Mouse (Mus musculus): ENCODE results near the gene Cmss1. TPM values are rescaled to one million over a fixed set of nuclear protein-coding genes. Genes with fewer than 3 reads are reported as not detected.

The Cmss1 gene
- polyA plus RNA-seq, 1 experiment, result 18.8 TPM

DNA sequence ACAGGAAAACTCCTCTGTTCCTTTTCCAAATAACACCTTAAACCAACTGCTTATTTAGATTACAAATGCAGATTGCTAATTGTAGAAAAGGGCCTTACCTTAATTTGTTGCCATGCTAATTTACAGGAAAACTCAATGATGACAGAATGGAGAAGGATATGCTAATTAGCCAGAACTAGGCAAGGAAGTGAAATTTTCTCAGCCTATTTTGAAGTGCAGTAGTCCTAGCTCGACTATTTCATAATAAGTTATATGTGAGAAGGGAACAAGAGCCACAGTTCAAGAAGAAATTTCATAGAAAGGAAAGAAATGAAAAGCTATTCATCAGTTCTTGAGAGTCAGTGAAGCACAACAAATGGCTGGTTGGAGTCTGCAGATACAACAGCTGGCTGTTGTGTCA, 60.3 kb downstream of the Cmss1 start:
- TF ChIP-seq CTCF (IDR thresholded peaks at IDR 0.05; ENCODE audit: control insufficient read depth, insufficient read depth, low read length) (no peak), POLR2A (IDR thresholded peaks at IDR 0.05; ENCODE audit: borderline replicate concordance, control insufficient read depth, low read depth, low read length) (no peak)
- 4% methylated on average over 1 of the region's 1 CpGs for WGBS
- Histone ChIP-seq H3K27ac (ENCODE audit: control insufficient read depth, insufficient read depth, low read depth, low read length, poor library complexity) (no peak overlapping the region), H3K4me3 (replicated peaks; ENCODE audit: control insufficient read depth, low read depth, low read length) (no peak overlapping the region), H3K4me1 (ENCODE audit: control insufficient read depth, insufficient read depth, low read length) (peaks cover 3% of the 10 kb centered on the region)

- Histone ChIP-seq H3K4me3 (replicated peaks; ENCODE audit: control insufficient read depth, low read depth, low read length) (no peak overlapping the region), H3K27ac (ENCODE audit: control insufficient read depth, insufficient read depth, low read depth, low read length, poor library complexity) (no peak overlapping the region), H3K4me1 (ENCODE audit: control insufficient read depth, insufficient read depth, low read length) (peaks cover 3% of the 10 kb centered on the region)
- WGBS, result 77% methylated on average over 8 of the region's 8 CpGs
- no peak for TF ChIP-seq POLR2A (IDR thresholded peaks at IDR 0.05; ENCODE audit: borderline replicate concordance, control insufficient read depth, low read depth, low read length)
- no peak for TF ChIP-seq CTCF (IDR thresholded peaks at IDR 0.05; ENCODE audit: control insufficient read depth, insufficient read depth, low read length)
Observed at GRCm38 (mm10) chr16:57544441-57544840, 62.2 kb downstream of the Cmss1 start.

DNA sequence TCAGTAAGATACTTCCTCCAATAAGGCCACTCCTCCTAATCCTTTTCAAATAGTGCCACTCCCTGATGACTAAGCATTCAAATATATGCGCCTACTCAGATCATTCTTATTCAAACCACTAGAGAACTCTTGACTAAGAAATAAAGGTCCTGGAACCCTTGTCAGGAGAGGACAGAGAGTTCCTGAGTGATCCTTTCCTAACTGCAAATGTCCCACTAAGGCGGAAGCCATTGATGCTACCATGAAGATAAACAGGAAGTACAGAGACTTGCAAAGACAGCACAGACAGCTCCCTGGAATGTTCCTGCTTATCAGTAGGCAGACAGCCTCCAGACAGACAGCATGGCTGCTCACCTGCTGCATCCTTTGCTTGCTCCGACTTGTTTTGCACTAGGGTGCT, 63.4 kb downstream of the Cmss1 start:
- H3K27ac ChIP-seq (ENCODE audit: control insufficient read depth, insufficient read depth, low read depth, low read length, poor library complexity), result no peak overlapping the region
- no peak overlapping the region for H3K4me3 ChIP-seq (replicated peaks; ENCODE audit: control insufficient read depth, low read depth, low read length)
- H3K4me1 ChIP-seq (ENCODE audit: control insufficient read depth, insufficient read depth, low read length), result peaks cover 3% of the 10 kb centered on the region
- TF ChIP-seq CTCF (IDR thresholded peaks at IDR 0.05; ENCODE audit: control insufficient read depth, insufficient read depth, low read length) (no peak), POLR2A (IDR thresholded peaks at IDR 0.05; ENCODE audit: borderline replicate concordance, control insufficient read depth, low read depth, low read length) (no peak)
- WGBS, result 88% methylated on average over 3 of the region's 3 CpGs

GRCm38 (mm10) chr16:57536511-57536910, 70.2 kb downstream of the Cmss1 start:
- Histone ChIP-seq H3K27ac (ENCODE audit: control insufficient read depth, insufficient read depth, low read depth, low read length, poor library complexity) (no peak overlapping the region; the same call in 1 of the 2 replicates), H3K4me3 (replicated peaks; ENCODE audit: control insufficient read depth, low read depth, low read length) (no peak overlapping the region), H3K4me1 (ENCODE audit: control insufficient read depth, insufficient read depth, low read length) (no peaks in the 10 kb centered on the region; the same call in 1 of the 2 replicates)
- TF ChIP-seq POLR2A (IDR thresholded peaks at IDR 0.05; ENCODE audit: borderline replicate concordance, control insufficient read depth, low read depth, low read length) (no peak), CTCF (IDR thresholded peaks at IDR 0.05; ENCODE audit: control insufficient read depth, insufficient read depth, low read length) (no peak)
- WGBS, result 53% methylated on average over 7 of the region's 7 CpGs

- H3K27ac ChIP-seq (ENCODE audit: control insufficient read depth, insufficient read depth, low read depth, low read length, poor library complexity), result no peak overlapping the region
- no peaks in the 10 kb centered on the region; the same call in 1 of the 2 replicates for H3K4me1 ChIP-seq (ENCODE audit: control insufficient read depth, insufficient read depth, low read length)
- WGBS, result 14% methylated on average over 1 of the region's 1 CpGs
- H3K4me3 ChIP-seq (replicated peaks; ENCODE audit: control insufficient read depth, low read depth, low read length), result no peak overlapping the region
- TF ChIP-seq POLR2A (IDR thresholded peaks at IDR 0.05; ENCODE audit: borderline replicate concordance, control insufficient read depth, low read depth, low read length) (no peak), CTCF (IDR thresholded peaks at IDR 0.05; ENCODE audit: control insufficient read depth, insufficient read depth, low read length) (no peak)
Observed at GRCm38 (mm10) chr16:57534811-57535210, 71.9 kb downstream of the Cmss1 start.

DNA sequence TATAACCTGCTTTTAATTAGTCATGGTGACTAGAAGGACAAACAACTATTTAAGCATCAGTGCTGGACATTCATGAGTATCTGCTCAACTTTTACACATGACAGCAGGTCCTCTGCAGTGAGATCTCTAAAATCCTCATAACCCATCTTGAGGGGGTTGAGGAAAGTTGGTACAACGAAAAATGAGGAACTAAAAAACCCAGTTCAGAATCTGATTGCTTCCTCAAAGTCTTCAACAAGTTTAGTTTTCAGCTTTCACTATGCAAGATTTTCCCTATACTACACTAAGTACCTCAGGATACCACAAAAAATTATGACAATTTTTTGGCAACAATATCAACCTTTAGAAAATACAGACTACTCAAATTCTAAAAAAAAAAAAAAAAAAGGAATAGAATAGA, 72.3 kb downstream of the Cmss1 start:
- TF ChIP-seq CTCF (IDR thresholded peaks at IDR 0.05; ENCODE audit: control insufficient read depth, insufficient read depth, low read length) (no peak), POLR2A (IDR thresholded peaks at IDR 0.05; ENCODE audit: borderline replicate concordance, control insufficient read depth, low read depth, low read length) (no peak)
- WGBS, result 0% methylated on average over 1 of the region's 1 CpGs
- Histone ChIP-seq H3K27ac (ENCODE audit: control insufficient read depth, insufficient read depth, low read depth, low read length, poor library complexity) (no peak overlapping the region), H3K4me1 (ENCODE audit: control insufficient read depth, insufficient read depth, low read length) (no peaks in the 10 kb centered on the region; the same call in 1 of the 2 replicates), H3K4me3 (replicated peaks; ENCODE audit: control insufficient read depth, low read depth, low read length) (no peak overlapping the region)

GRCm38 (mm10) chr16:57532081-57532493, 74.6 kb downstream of the Cmss1 start:
- Histone ChIP-seq H3K27ac (ENCODE audit: control insufficient read depth, insufficient read depth, low read depth, low read length, poor library complexity) (no peak overlapping the region), H3K4me3 (replicated peaks; ENCODE audit: control insufficient read depth, low read depth, low read length) (no peak overlapping the region), H3K4me1 (ENCODE audit: control insufficient read depth, insufficient read depth, low read length) (no peaks in the 10 kb centered on the region; the same call in 1 of the 2 replicates)
- WGBS, result 82% methylated on average over 6 of the region's 6 CpGs
- TF ChIP-seq CTCF (IDR thresholded peaks at IDR 0.05; ENCODE audit: control insufficient read depth, insufficient read depth, low read length), result no peak
- TF ChIP-seq POLR2A (IDR thresholded peaks at IDR 0.05; ENCODE audit: borderline replicate concordance, control insufficient read depth, low read depth, low read length), result no peak

DNA sequence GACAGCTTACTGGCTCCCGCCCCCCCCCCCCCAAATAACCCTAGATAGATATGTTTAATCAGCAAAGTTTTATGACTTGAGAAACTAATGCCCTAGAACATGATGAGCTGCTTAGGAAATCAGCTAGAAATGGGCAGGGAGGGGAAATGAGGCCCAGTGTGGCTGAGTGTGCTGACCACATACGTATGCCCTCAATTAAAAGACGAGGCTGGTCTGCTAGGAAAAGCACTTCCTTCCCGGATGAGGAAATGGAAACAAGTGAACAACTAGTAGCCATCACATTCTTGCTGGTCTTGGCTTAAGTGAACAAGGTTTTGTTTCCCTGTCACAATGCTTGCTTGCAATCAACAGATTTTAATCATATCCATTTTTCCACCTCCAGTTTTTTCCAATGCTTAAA, 76.1 kb downstream of the Cmss1 start:
- H3K27ac ChIP-seq (ENCODE audit: control insufficient read depth, insufficient read depth, low read depth, low read length, poor library complexity), result no peak overlapping the region

GRCm38 (mm10) chr16:57528457-57528856, 78.2 kb downstream of the Cmss1 start:
- 40% methylated on average over 4 of the region's 4 CpGs for WGBS
- TF ChIP-seq CTCF (IDR thresholded peaks at IDR 0.05; ENCODE audit: control insufficient read depth, insufficient read depth, low read length), result no peak
- TF ChIP-seq POLR2A (IDR thresholded peaks at IDR 0.05; ENCODE audit: borderline replicate concordance, control insufficient read depth, low read depth, low read length), result no peak
- H3K4me1 ChIP-seq (ENCODE audit: control insufficient read depth, insufficient read depth, low read length), result no peaks in the 10 kb centered on the region

More for the DNA sequence above, 76.1 kb downstream of the Cmss1 start:
- Histone ChIP-seq H3K4me3 (replicated peaks; ENCODE audit: control insufficient read depth, low read depth, low read length) (no peak overlapping the region), H3K4me1 (ENCODE audit: control insufficient read depth, insufficient read depth, low read length) (no peaks in the 10 kb centered on the region; the same call in 1 of the 2 replicates)
- WGBS, result 67% methylated on average over 4 of the region's 4 CpGs
- TF ChIP-seq CTCF (IDR thresholded peaks at IDR 0.05; ENCODE audit: control insufficient read depth, insufficient read depth, low read length) (no peak), POLR2A (IDR thresholded peaks at IDR 0.05; ENCODE audit: borderline replicate concordance, control insufficient read depth, low read depth, low read length) (no peak)

More at GRCm38 (mm10) chr16:57528457-57528856, 78.2 kb downstream of the Cmss1 start:
- H3K4me3 ChIP-seq (replicated peaks; ENCODE audit: control insufficient read depth, low read depth, low read length), result no peak overlapping the region
- no peak overlapping the region for H3K27ac ChIP-seq (ENCODE audit: control insufficient read depth, insufficient read depth, low read depth, low read length, poor library complexity)

All from bone marrow, adult 2 months (tissue).